Mouse (Mus musculus): ENCODE data around the gene Ptcd2. TPM values are rescaled to one million over a fixed set of nuclear protein-coding genes. Genes with fewer than 3 reads are reported as not detected.

The Ptcd2 gene
- polyA plus RNA-seq, 1 experiment from 2014 or later = 44.1 TPM

DNA sequence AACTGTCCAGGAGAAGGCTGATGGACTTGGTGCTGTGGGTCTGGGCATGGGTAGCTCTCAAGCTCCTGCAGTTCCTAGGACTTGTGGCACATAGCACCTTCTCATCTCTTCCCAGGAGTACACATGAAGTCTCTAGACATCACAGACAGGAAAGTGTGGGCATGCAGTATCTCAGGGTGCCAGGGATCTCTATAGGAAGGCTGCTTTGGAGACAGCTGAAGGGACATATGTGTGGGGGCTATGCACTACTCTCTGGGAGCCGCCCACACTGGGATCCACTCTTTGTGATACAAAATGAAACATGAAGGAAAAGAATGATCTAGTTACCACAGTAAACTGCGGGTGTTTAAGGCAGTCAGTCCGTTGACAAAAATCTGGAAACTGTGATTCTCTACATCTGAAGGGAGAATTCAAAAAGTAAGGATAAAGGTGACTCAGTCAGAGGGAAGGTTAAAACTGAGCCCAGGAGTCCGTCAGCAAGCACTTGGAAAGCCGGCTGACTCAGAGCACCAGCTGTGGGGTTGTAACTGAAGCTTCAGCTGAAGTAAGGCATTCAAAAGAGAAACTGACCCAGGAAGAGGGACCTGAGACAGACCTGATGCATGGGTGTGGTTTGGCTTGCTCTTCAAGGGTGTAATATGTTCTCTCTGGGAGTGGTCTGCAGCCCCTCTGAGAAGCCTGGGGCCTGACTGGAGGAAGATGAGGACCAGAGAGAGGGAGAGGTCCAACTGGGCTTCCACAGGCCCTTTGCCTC, 22.1 kb upstream of the Ptcd2 start:
- 79% methylated on average over 5 of the region's 5 CpGs for WGBS
- Histone ChIP-seq H3K4me1 (ENCODE audit: control insufficient read depth, insufficient read depth, low read length) (no peaks in the 10 kb centered on the region), H3K4me3 (ENCODE audit: low read depth, low read length) (no peak overlapping the region), H3K9ac (ENCODE audit: low read depth, low read length) (0 out of 2 replicates have a peak overlapping the region, but pooled peaks have one; percentile 34), H3K27ac (replicated peaks; ENCODE audit: low read depth, low read length) (0 out of 2 replicates have a peak overlapping the region, but pooled peaks have one; percentile 28), H3K9me3 (ENCODE audit: control insufficient read depth, low read length) (no peaks in the 10 kb centered on the region), H3K36me3 (ENCODE audit: control insufficient read depth, insufficient read depth, low read length) (peaks cover 53% of the 10 kb centered on the region), H3K4me2 (ENCODE audit: low read depth, low read length) (no peak overlapping the region), H3K27me3 (replicated peaks; ENCODE audit: control insufficient read depth, insufficient read depth, low read length) (no peaks in the 10 kb centered on the region)
- DNase-seq (ENCODE audit: low spot score) = no peak
- peak; percentile 23; the same call in 1 of the 2 replicates for ATAC-seq (ENCODE audit: low read depth)

DNA sequence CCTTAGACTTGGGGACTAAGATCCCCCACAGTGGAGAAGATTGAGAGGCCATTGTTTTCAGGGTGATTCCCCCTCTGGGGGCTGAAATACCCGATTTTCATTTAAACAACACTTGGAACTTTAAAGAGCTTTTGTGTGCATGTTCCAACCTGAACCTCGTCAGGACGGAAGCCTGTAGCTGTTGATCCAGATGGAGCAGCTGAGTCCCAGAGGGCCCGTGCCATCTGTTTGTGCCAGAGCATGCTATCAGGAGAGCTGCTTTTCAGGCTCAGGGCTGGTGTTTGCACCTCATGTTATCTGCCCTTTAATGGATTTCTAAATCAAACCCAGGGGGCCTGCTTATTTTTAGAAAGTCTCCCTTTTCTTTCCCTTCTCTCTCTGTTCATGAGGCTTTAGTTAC, 19.4 kb upstream of the Ptcd2 start:
- H3K9ac ChIP-seq (ENCODE audit: low read depth, low read length) = no peak overlapping the region
- H3K27me3 ChIP-seq (replicated peaks; ENCODE audit: control insufficient read depth, insufficient read depth, low read length) = no peaks in the 10 kb centered on the region
- DNase-seq (ENCODE audit: low spot score) (peak; percentile 75), ATAC-seq (ENCODE audit: low read depth) (peak; percentile 75; the same call in 1 of the 2 replicates)
- H3K36me3 ChIP-seq (ENCODE audit: control insufficient read depth, insufficient read depth, low read length) = peaks cover 57% of the 10 kb centered on the region
- H3K27ac ChIP-seq (replicated peaks; ENCODE audit: low read depth, low read length) = 0 out of 2 replicates have a peak overlapping the region, but pooled peaks have one; percentile 15
- H3K9me3 ChIP-seq (ENCODE audit: control insufficient read depth, low read length) = no peaks in the 10 kb centered on the region
- H3K4me2 ChIP-seq (ENCODE audit: low read depth, low read length) = no peak overlapping the region
- 41% methylated on average over 4 of the region's 4 CpGs for WGBS
- no peaks in the 10 kb centered on the region for H3K4me1 ChIP-seq (ENCODE audit: control insufficient read depth, insufficient read depth, low read length)
- no peak overlapping the region for H3K4me3 ChIP-seq (ENCODE audit: low read depth, low read length)

DNA sequence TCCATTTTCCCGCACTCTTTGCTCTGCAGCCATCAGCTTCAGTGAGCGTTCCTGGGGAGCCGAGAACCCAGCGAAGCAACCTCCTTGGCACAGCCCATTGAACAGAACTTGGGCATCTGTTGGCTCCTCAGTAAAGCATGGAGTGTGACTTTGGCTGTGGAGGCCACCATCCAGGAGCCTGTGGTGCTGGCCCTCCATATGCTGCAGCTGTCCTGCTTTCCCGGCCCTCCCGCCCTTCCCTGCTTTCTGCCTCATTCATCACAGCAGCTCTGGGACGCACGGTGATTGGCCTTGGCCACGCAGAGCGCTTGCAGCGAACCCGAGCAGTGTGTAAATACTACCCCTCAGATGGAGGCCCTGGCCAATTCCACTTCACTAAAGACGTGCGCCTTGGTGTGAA, 14.4 kb upstream of the Ptcd2 start:
- H3K9me3 ChIP-seq (ENCODE audit: control insufficient read depth, low read length) = no peaks in the 10 kb centered on the region
- no peak overlapping the region for H3K4me2 ChIP-seq (ENCODE audit: low read depth, low read length)
- H3K9ac ChIP-seq (ENCODE audit: low read depth, low read length) = no peak overlapping the region
- ATAC-seq (ENCODE audit: low read depth) (peak; percentile 47; the same call in 1 of the 2 replicates), DNase-seq (ENCODE audit: low spot score) (no peak)
- H3K4me1 ChIP-seq (ENCODE audit: control insufficient read depth, insufficient read depth, low read length) = peaks cover under 1% of the 10 kb centered on the region; the same call in 1 of the 2 replicates
- H3K27ac ChIP-seq (replicated peaks; ENCODE audit: low read depth, low read length) = no peak overlapping the region
- H3K4me3 ChIP-seq (ENCODE audit: low read depth, low read length) = no peak overlapping the region
- WGBS = 83% methylated on average over 14 of the region's 14 CpGs
- H3K36me3 ChIP-seq (ENCODE audit: control insufficient read depth, insufficient read depth, low read length) = peaks cover 21% of the 10 kb centered on the region
- no peaks in the 10 kb centered on the region for H3K27me3 ChIP-seq (replicated peaks; ENCODE audit: control insufficient read depth, insufficient read depth, low read length)

DNA sequence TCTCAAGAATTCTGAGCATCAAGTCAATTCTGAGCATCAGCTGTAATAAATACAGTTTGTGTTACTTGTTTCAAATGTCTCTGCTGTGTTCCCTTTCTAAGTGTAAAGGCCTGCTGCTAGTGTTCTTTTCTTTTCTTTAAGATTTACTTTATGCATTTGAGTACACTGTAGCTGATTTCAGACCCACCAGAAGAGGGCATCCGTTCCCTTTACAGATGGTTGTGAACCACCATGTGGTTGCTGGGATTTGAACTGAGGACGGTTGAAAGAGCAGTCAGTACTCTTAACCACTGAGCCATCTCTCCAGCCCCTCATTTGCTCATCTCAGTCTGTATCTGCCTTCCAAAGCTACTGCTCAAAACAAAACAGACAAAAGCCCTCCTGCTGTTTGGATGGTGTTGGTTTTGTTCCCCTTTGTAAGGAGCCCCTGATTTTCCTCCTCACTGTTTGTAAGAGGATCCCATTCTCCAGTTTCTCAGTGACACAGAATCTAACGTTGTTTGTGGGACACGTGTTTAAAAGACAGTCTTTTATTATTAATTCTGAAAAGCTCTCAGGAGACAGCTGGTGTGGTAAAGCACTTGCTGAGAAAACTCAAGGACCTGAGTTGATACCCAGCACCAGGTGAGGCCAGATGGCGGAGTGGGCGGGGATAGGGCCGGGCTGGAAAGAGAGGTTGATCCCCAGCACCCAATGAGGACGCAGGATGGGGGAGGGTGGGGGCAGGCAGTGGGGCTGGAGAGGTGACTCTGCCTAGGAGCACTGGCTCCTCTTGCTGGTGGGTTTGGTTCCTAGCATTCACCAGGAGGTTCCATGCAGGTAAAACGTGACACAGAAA, 12.1 kb upstream of the Ptcd2 start:
- peaks cover 3% of the 10 kb centered on the region; the same call in 1 of the 2 replicates for H3K4me1 ChIP-seq (ENCODE audit: control insufficient read depth, insufficient read depth, low read length)
- no peak overlapping the region for H3K27ac ChIP-seq (replicated peaks; ENCODE audit: low read depth, low read length)
- H3K9ac ChIP-seq (ENCODE audit: low read depth, low read length) = no peak overlapping the region
- 36% methylated on average over 9 of the region's 9 CpGs for WGBS
- H3K4me3 ChIP-seq (ENCODE audit: low read depth, low read length) = no peak overlapping the region
- H3K36me3 ChIP-seq (ENCODE audit: control insufficient read depth, insufficient read depth, low read length) = peaks cover 7% of the 10 kb centered on the region
- H3K4me2 ChIP-seq (ENCODE audit: low read depth, low read length) = no peak overlapping the region
- ATAC-seq (ENCODE audit: low read depth) (peak; percentile 14; the same call in 1 of the 2 replicates), DNase-seq (ENCODE audit: low spot score) (peak; percentile 58)
- H3K27me3 ChIP-seq (replicated peaks; ENCODE audit: control insufficient read depth, insufficient read depth, low read length) = no peaks in the 10 kb centered on the region
- H3K9me3 ChIP-seq (ENCODE audit: control insufficient read depth, low read length) = no peaks in the 10 kb centered on the region

GRCm38 (mm10) chr13:99355861-99356260, 11.4 kb upstream of the Ptcd2 start:
- no peak overlapping the region for H3K4me3 ChIP-seq (ENCODE audit: low read depth, low read length)
- H3K9ac ChIP-seq (ENCODE audit: low read depth, low read length) = no peak overlapping the region
- no peaks in the 10 kb centered on the region for H3K9me3 ChIP-seq (ENCODE audit: control insufficient read depth, low read length)
- no peak overlapping the region for H3K27ac ChIP-seq (replicated peaks; ENCODE audit: low read depth, low read length)
- no peak for DNase-seq (ENCODE audit: low spot score)
- no peaks in the 10 kb centered on the region for H3K27me3 ChIP-seq (replicated peaks; ENCODE audit: control insufficient read depth, insufficient read depth, low read length)
- peaks cover 13% of the 10 kb centered on the region; the same call in 1 of the 2 replicates for H3K36me3 ChIP-seq (ENCODE audit: control insufficient read depth, insufficient read depth, low read length)
- ATAC-seq (ENCODE audit: low read depth) = no peak
- peaks cover 3% of the 10 kb centered on the region; the same call in 1 of the 2 replicates for H3K4me1 ChIP-seq (ENCODE audit: control insufficient read depth, insufficient read depth, low read length)
- 77% methylated on average over 7 of the region's 7 CpGs for WGBS
- H3K4me2 ChIP-seq (ENCODE audit: low read depth, low read length) = no peak overlapping the region

DNA sequence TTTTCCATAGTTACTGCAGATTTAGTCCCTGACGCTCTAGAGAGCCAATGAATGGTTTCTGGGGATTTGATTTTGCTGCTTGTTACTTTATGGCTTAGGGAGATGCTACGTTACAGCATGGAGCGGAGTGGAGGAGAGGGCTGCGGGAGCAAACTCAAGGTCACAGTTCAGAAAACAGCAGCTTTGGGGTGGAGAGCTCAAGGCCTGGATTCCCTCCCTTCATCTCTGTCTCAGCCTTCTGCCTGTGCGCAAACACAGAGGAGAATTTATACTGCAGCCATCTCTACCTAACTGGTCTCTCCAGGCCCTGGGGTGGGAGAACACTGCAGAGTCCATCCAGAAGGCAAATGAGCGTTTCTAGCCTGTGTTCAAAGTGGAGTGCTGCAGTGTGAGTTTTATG, 10.6 kb upstream of the Ptcd2 start:
- peaks cover 3% of the 10 kb centered on the region; the same call in 1 of the 2 replicates for H3K4me1 ChIP-seq (ENCODE audit: control insufficient read depth, insufficient read depth, low read length)
- H3K4me2 ChIP-seq (ENCODE audit: low read depth, low read length) = no peak overlapping the region
- ATAC-seq (ENCODE audit: low read depth) (no peak), DNase-seq (ENCODE audit: low spot score) (no peak)
- WGBS = 96% methylated on average over 6 of the region's 6 CpGs
- H3K9ac ChIP-seq (ENCODE audit: low read depth, low read length) = no peak overlapping the region
- H3K27me3 ChIP-seq (replicated peaks; ENCODE audit: control insufficient read depth, insufficient read depth, low read length) = no peaks in the 10 kb centered on the region
- H3K27ac ChIP-seq (replicated peaks; ENCODE audit: low read depth, low read length) = no peak overlapping the region
- no peak overlapping the region for H3K4me3 ChIP-seq (ENCODE audit: low read depth, low read length)
- H3K9me3 ChIP-seq (ENCODE audit: control insufficient read depth, low read length) = no peaks in the 10 kb centered on the region
- H3K36me3 ChIP-seq (ENCODE audit: control insufficient read depth, insufficient read depth, low read length) = peaks cover 17% of the 10 kb centered on the region

DNA sequence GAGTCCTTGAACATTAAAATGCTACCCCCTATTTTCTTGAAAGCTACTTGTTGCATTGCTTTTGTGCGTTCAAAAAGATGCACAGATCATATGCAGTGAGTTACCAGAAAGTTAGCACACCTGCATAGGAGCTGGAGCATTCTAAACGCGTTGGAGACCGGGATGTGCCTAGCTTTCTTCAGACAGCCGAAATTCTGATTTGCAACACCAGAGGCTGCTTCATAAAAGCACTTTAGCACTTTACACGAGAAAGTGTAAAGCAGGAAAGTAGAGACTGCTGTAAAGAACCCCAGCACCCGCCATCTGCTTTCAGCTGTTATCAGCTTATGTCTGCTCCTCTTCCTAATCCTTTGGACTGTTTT, 9.0 kb upstream of the Ptcd2 start:
- DNase-seq (ENCODE audit: low spot score) (no peak), ATAC-seq (ENCODE audit: low read depth) (peak; percentile 24)
- Histone ChIP-seq H3K9ac (ENCODE audit: low read depth, low read length) (peak overlapping the region; percentile 66), H3K27me3 (replicated peaks; ENCODE audit: control insufficient read depth, insufficient read depth, low read length) (no peaks in the 10 kb centered on the region), H3K36me3 (ENCODE audit: control insufficient read depth, insufficient read depth, low read length) (peaks cover 20% of the 10 kb centered on the region), H3K4me3 (ENCODE audit: low read depth, low read length) (peak overlapping the region; percentile 42), H3K4me2 (ENCODE audit: low read depth, low read length) (peak overlapping the region; percentile 69), H3K4me1 (ENCODE audit: control insufficient read depth, insufficient read depth, low read length) (peaks cover 3% of the 10 kb centered on the region; the same call in 1 of the 2 replicates), H3K9me3 (ENCODE audit: control insufficient read depth, low read length) (no peaks in the 10 kb centered on the region), H3K27ac (replicated peaks; ENCODE audit: low read depth, low read length) (peak overlapping the region; percentile 76)
- 15% methylated on average over 7 of the region's 7 CpGs for WGBS

DNA sequence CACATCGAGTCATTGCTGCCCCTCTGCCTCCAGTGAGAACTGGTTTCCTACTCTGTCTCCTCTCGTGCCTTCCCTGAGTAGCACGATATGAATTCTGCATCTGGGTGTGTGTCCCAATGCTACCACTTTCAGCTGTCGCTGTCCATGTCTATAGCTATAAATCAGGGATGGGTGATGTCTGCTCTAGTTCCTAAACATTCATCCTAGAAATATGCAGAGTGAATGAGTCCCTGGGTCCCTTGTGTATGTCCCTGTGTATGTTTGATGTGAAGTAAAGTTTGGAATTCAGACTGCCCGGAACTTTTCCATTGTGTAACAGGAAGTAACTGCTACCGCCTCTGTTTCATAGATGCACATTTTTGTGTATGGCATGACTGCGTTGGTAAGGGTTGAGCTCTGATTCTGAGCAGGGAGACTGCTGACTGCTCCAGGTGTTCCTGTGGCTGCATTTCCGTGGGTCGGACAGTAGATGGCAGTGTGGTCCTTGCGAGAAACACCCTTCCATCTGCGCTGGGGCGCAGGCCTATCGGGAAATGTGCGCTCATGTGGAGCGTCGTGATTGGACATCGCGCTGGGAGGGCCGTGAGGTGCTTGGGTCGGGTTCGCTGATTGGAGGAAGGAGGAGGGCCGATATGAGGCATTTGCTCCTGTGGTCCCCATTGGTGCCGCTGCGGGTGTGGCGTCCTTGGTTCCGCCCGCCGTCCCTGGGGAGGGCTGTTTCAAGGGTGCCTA, 8.4 kb upstream of the Ptcd2 start:
- WGBS = 11% methylated on average over 28 of the region's 28 CpGs

More for the DNA sequence above, 8.4 kb upstream of the Ptcd2 start:
- H3K27ac ChIP-seq (replicated peaks; ENCODE audit: low read depth, low read length) = peak overlapping the region; percentile 76
- peak; percentile 99 for DNase-seq (ENCODE audit: low spot score)
- H3K9me3 ChIP-seq (ENCODE audit: control insufficient read depth, low read length) = no peaks in the 10 kb centered on the region
- no peaks in the 10 kb centered on the region for H3K27me3 ChIP-seq (replicated peaks; ENCODE audit: control insufficient read depth, insufficient read depth, low read length)
- H3K36me3 ChIP-seq (ENCODE audit: control insufficient read depth, insufficient read depth, low read length) = peaks cover 26% of the 10 kb centered on the region
- H3K4me3 ChIP-seq (ENCODE audit: low read depth, low read length) = peak overlapping the region; percentile 42
- peaks cover 3% of the 10 kb centered on the region; the same call in 1 of the 2 replicates for H3K4me1 ChIP-seq (ENCODE audit: control insufficient read depth, insufficient read depth, low read length)
- H3K4me2 ChIP-seq (ENCODE audit: low read depth, low read length) = peak overlapping the region; percentile 69
- H3K9ac ChIP-seq (ENCODE audit: low read depth, low read length) = peak overlapping the region; percentile 66
- ATAC-seq (ENCODE audit: low read depth) = peak; percentile 100

Data from embryonic facial prominence, embryonic 14.5 days (tissue).